Mouse (Mus musculus) midbrain, embryonic 12.5 days (tissue): Measurements from ENCODE around the gene Ces3b. TPM values are rescaled to one million over a fixed set of nuclear protein-coding genes. Genes with fewer than 3 reads are reported as not detected.
"Not testable (repeated sequence)": the region's sequence is repeated elsewhere in the genome, so short reads cannot be mapped to it uniquely, and the experiment has no call there.

Experiments used
- ATAC-seq: fragments of 200-750 bp; cut with Nextera tagmentation; 2 replicates; pipeline ENCODE4 v1.8.0; 2017; ENCODE audit warnings: low read depth, moderate TSS enrichment, moderate library complexity; ENCODE audit not compliant: low FRiP score
- H3K27ac ChIP-seq: fragments of 300-500 bp; sonication (generic); replicated peaks from 2 replicates; pipeline ENCODE4 v1.5.1; 2016; ENCODE audit warnings: mild to moderate bottlenecking
- H3K27me3 ChIP-seq: fragments of 300-500 bp; sonication (generic); 2 replicates; pipeline ENCODE4 v1.6.1; 2016; ENCODE audit warnings: mild to moderate bottlenecking
- H3K36me3 ChIP-seq: fragments of 300-500 bp; sonication (generic); 2 replicates; pipeline ENCODE4 v1.6.1; 2016
- H3K4me1 ChIP-seq: fragments of 300-500 bp; sonication (generic); 2 replicates; pipeline ENCODE4 v1.6.1; 2016
- H3K4me2 ChIP-seq: fragments of 300-500 bp; sonication (generic); replicated peaks from 2 replicates; pipeline ENCODE4 v1.6.1; 2016; ENCODE audit warnings: mild to moderate bottlenecking, moderate library complexity
- H3K4me3 ChIP-seq: fragments of 300-500 bp; sonication (generic); 2 replicates; pipeline ENCODE4 v1.5.1; 2016; ENCODE audit warnings: mild to moderate bottlenecking
- H3K9ac ChIP-seq: fragments of 300-500 bp; sonication (generic); replicated peaks from 2 replicates; pipeline ENCODE4 v1.6.1; 2016; ENCODE audit warnings: mild to moderate bottlenecking, moderate library complexity
- H3K9me3 ChIP-seq: fragments of 300-500 bp; sonication (generic); 2 replicates; pipeline ENCODE4 v1.6.1; 2016; ENCODE audit warnings: mild to moderate bottlenecking
- WGBS: fragments of 180-500 bp; shearing (Covaris S2); methylation state at CpG from one replicate; pipeline ENCODE4 v1.1.7; 2016; 5-methylcytosine and 5-hydroxymethylcytosine counted together
- polyA plus RNA-seq: library from polyadenylated mRNA; unstranded; fragments of >200 nt; fragmentation: Nextera tagmentation; extraction: Ambion mirVana; gene quantifications from 2 replicates; pipeline ENCODE4 v1.2.1, GENCODE M21; 2016

The Ces3b gene
- polyA plus RNA-seq, 1 experiment from 2014 or later = not detected

DNA sequence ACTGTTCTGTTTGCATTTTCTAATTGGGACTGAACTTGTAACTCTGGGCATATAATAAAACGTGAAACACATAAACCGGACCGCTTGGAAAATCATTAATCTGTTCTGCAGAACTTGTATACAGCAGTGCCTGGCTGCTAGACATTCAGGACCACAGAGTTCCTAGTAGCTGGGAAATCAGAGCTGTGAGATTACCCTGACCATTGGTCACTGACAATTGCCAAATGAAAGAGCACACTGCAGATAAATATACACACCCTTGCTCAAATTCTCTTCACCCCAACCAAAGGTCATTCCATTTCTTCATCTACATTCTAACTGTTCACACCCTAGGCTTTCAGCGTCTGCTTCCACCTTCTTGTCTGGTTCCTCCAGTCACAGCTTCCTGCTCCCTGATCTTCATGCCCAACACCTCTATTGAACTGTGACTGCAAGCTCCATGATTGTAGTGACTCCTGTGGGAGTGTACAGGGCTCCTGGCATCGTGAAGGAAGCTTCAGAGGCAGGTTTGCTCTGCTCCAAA lies 2.7 kb upstream of the Ces3b start:
- no peak for ATAC-seq
- WGBS = 74% methylated on average over 5 of the region's 5 CpGs
- Histone ChIP-seq H3K4me2 (no peak overlapping the region), H3K27me3 (no peaks in the 10 kb centered on the region), H3K27ac (no peak overlapping the region), H3K9ac (no peak overlapping the region), H3K4me1 (no peaks in the 10 kb centered on the region), H3K4me3 (no peak overlapping the region), H3K36me3 (no peaks in the 10 kb centered on the region), H3K9me3 (no peaks in the 10 kb centered on the region)

- H3K9me3 ChIP-seq, H3K4me1 ChIP-seq, ATAC-seq, H3K27me3 ChIP-seq, H3K4me3 ChIP-seq, H3K27ac ChIP-seq, H3K4me2 ChIP-seq, H3K36me3 ChIP-seq, H3K9ac ChIP-seq: not testable (repeated sequence)
- WGBS = 82% methylated on average over 5 of the region's 5 CpGs
Observed at GRCm38 (mm10) chr8:105088166-105088565, 4.6 kb downstream of the Ces3b start.

GRCm38 (mm10) chr8:105088581-105088980 lies 5.0 kb downstream of the Ces3b start:
- Histone ChIP-seq H3K36me3 (no peaks in the 10 kb centered on the region), H3K4me3 (no peak overlapping the region), H3K27me3 (no peaks in the 10 kb centered on the region), H3K9ac (no peak overlapping the region), H3K27ac (no peak overlapping the region), H3K4me2 (no peak overlapping the region), H3K9me3 (no peaks in the 10 kb centered on the region), H3K4me1 (no peaks in the 10 kb centered on the region)
- WGBS = 70% methylated on average over 4 of the region's 4 CpGs
- ATAC-seq = no peak

DNA sequence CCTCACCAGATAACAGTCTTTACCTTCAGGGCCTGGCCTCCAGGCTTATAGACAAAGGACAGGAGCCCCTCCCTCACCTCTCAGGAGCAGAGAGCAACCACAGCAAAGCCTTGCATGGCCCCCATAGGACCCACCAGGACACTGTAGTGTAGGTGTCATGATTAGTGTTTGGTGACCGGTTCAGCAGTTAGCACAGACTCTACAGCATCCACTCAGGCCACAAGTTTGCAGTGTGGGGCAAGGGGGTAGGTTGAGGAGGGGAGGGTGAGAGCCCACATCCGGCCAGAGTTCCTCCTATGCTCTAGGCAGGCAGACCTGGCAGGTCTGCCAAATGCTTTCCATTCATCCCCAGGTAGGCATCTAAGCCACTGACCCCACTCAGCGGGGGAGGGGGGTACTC lies 10.4 kb downstream of the Ces3b start:
- WGBS = 77% methylated on average over 3 of the region's 3 CpGs
- no peaks in the 10 kb centered on the region for H3K9me3 ChIP-seq
- no peaks in the 10 kb centered on the region for H3K36me3 ChIP-seq
- H3K27me3 ChIP-seq = no peaks in the 10 kb centered on the region
- no peak overlapping the region for H3K4me3 ChIP-seq
- H3K27ac ChIP-seq = no peak overlapping the region
- no peak overlapping the region for H3K9ac ChIP-seq
- no peak overlapping the region for H3K4me2 ChIP-seq
- ATAC-seq = no peak
- H3K4me1 ChIP-seq = no peaks in the 10 kb centered on the region

GRCm38 (mm10) chr8:105102101-105102785 lies 18.7 kb downstream of the Ces3b start:
- H3K27me3 ChIP-seq, H3K36me3 ChIP-seq, H3K27ac ChIP-seq, H3K4me1 ChIP-seq, ATAC-seq, H3K9ac ChIP-seq, H3K4me3 ChIP-seq, H3K4me2 ChIP-seq, H3K9me3 ChIP-seq: not testable (repeated sequence)
- 78% methylated on average over 4 of the region's 4 CpGs for WGBS

GRCm38 (mm10) chr8:105103701-105104100 lies 20.1 kb downstream of the Ces3b start:
- 81% methylated on average over 5 of the region's 5 CpGs for WGBS
- not testable (repeated sequence) for H3K9me3 ChIP-seq, ATAC-seq, H3K27ac ChIP-seq, H3K27me3 ChIP-seq, H3K9ac ChIP-seq, H3K4me1 ChIP-seq, H3K4me2 ChIP-seq, H3K36me3 ChIP-seq, H3K4me3 ChIP-seq

DNA sequence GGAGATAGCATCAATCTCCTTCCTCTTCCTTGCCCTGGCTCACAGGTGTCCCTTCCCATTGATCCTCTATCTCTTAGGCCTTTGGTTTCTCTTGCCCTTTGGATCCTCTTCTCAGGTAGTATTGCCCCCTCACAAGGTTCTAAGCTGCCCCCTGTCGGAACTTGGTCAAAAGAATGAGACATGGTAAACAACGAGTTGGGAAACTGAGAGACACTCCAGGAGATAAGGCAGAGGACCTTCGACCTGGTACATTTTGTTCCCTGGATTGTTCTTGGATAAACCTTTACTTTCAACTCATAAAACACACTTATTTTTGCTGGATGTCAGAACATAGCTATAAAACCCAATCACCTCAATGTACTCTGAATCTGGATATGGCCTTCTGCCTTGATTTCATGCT lies 20.7 kb downstream of the Ces3b start:
- Histone ChIP-seq H3K36me3 (no peaks in the 10 kb centered on the region), H3K9me3 (0 out of 2 replicates have a peak, but pooled peaks cover 4% of the 10 kb centered on the region), H3K4me2 (no peak overlapping the region), H3K4me1 (no peaks in the 10 kb centered on the region), H3K27me3 (no peaks in the 10 kb centered on the region), H3K27ac (no peak overlapping the region), H3K4me3 (no peak overlapping the region), H3K9ac (no peak overlapping the region)
- WGBS = 86% methylated on average over 3 of the region's 3 CpGs
- no peak for ATAC-seq

- WGBS = 84% methylated on average over 9 of the region's 9 CpGs
- no peaks in the 10 kb centered on the region for H3K4me1 ChIP-seq
- no peak overlapping the region for H3K4me3 ChIP-seq
- H3K36me3 ChIP-seq = no peaks in the 10 kb centered on the region
- ATAC-seq = no peak
- no peak overlapping the region for H3K9ac ChIP-seq
- H3K4me2 ChIP-seq = no peak overlapping the region
- H3K27me3 ChIP-seq = no peaks in the 10 kb centered on the region
- no peak overlapping the region for H3K27ac ChIP-seq
- H3K9me3 ChIP-seq = no peaks in the 10 kb centered on the region
Observed at GRCm38 (mm10) chr8:105129864-105130263, 46.3 kb downstream of the Ces3b start.

GRCm38 (mm10) chr8:105131509-105131908 lies 48.0 kb downstream of the Ces3b start, which contains the start of gene Ces4a:
Ces4a (plus strand) TSS chr8:105131800.
- Histone ChIP-seq H3K9ac (no peak within 1 kb of the TSS), H3K36me3 (no peaks in the 10 kb centered on the region), H3K27ac (no peak within 1 kb of the TSS), H3K4me3 (no peak within 1 kb of the TSS), H3K4me1 (no peaks in the 10 kb centered on the region), H3K4me2 (no peak within 1 kb of the TSS), H3K27me3 (no peaks in the 10 kb centered on the region), H3K9me3 (no peaks in the 10 kb centered on the region)
- WGBS = 84% methylated on average over 5 of the region's 5 CpGs
- no peak for ATAC-seq

DNA sequence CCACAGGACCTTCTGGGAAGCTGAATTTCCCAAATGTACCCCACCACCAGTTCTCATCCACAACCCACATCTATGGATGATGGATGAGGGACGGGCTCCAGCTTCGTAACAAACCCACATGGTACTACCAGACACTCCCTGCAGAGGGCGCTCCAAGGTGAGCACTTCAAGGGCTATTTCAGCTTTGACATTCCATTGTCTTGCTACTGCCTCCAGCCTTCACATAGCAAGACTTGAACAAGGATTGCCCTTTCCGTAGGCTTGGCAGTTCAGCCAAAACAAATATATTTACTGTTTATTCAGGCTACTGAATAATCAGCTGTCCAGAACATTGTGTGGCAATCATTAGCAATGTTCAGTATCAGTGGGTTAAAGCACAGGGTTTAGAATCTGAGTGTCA lies 54.9 kb downstream of the Ces3b start:
- Histone ChIP-seq H3K9me3 (no peaks in the 10 kb centered on the region), H3K4me1 (no peaks in the 10 kb centered on the region), H3K9ac (no peak overlapping the region), H3K27ac (no peak overlapping the region), H3K4me3 (no peak overlapping the region), H3K27me3 (0 out of 2 replicates have a peak, but pooled peaks cover 5% of the 10 kb centered on the region), H3K4me2 (no peak overlapping the region), H3K36me3 (no peaks in the 10 kb centered on the region)
- WGBS = 36% methylated on average over 4 of the region's 4 CpGs
- no peak for ATAC-seq

DNA sequence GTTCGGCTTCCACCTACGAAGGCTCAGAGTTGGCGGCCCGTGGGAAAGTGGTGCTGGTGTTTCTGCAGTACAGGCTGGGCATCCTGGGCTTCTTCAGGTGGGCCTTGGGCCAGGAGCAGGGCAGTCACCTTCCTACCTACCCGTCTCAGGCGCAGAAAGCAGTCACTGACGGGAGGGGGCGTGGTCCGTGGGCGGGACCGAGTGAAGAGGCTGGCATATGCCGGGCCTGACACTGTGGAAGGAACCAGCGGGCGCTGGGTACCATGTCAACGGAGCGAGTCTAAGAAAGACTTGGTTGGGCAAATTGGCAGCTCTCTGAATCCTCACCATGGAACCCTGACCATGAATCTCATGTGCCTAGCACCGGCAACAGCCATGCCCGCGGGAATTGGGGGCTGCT lies 58.8 kb downstream of the Ces3b start:
- no peak overlapping the region for H3K4me2 ChIP-seq
- H3K36me3 ChIP-seq = no peaks in the 10 kb centered on the region
- no peak overlapping the region for H3K27ac ChIP-seq
- no peak overlapping the region for H3K9ac ChIP-seq
- no peak overlapping the region for H3K4me3 ChIP-seq
- H3K9me3 ChIP-seq = no peaks in the 10 kb centered on the region
- 43% methylated on average over 19 of the region's 19 CpGs for WGBS
- H3K4me1 ChIP-seq = no peaks in the 10 kb centered on the region
- ATAC-seq = no peak
- 0 out of 2 replicates have a peak, but pooled peaks cover 5% of the 10 kb centered on the region for H3K27me3 ChIP-seq
